Mouse (Mus musculus) neural tube, embryonic 11.5 days (tissue): ENCODE measurements around the gene Scn1b. TPM values are rescaled to one million over a fixed set of nuclear protein-coding genes. Genes with fewer than 3 reads are reported as not detected.
A peak's percentile ranks its signal among the peaks of the same experiment; 100 is the strongest.

Source experiments
- ATAC-seq: fragments of 200-750 bp; cut with Nextera tagmentation; 2 replicates; pipeline ENCODE4 v1.8.0; 2017; ENCODE audit warnings: moderate number of reproducible peaks, mild to moderate bottlenecking, moderate TSS enrichment, moderate library complexity; ENCODE audit not compliant: insufficient read depth, low FRiP score, low TSS enrichment
- DNase-seq: peaks from one replicate; pipeline ENCODE4 v3.0.0-alpha.2; 2015; ENCODE audit warnings: low spot score
- H3K27ac ChIP-seq: fragments of 300-500 bp; sonication (generic); 2 replicates; pipeline ENCODE4 v1.5.1; 2014; ENCODE audit warnings: low read depth, mild to moderate bottlenecking, low read length
- H3K27me3 ChIP-seq: fragments of 300-500 bp; sonication (generic); 2 replicates; pipeline ENCODE4 v1.6.1; 2014; ENCODE audit warnings: mild to moderate bottlenecking, low read length, mixed read lengths; ENCODE audit not compliant: control insufficient read depth, insufficient read depth
- H3K36me3 ChIP-seq: fragments of 300-500 bp; sonication (generic); 2 replicates; pipeline ENCODE4 v1.6.1; 2014; ENCODE audit warnings: mild to moderate bottlenecking, low read length, moderate library complexity, mixed read lengths; ENCODE audit not compliant: control insufficient read depth, insufficient read depth
- H3K4me1 ChIP-seq: fragments of 300-500 bp; sonication (generic); 2 replicates; pipeline ENCODE4 v1.6.1; 2014; ENCODE audit warnings: low read length, mixed read lengths; ENCODE audit not compliant: control insufficient read depth, insufficient read depth
- H3K4me2 ChIP-seq: fragments of 300-500 bp; sonication (generic); 2 replicates; pipeline ENCODE4 v1.6.1; 2014; ENCODE audit warnings: low read depth, mild to moderate bottlenecking, moderate library complexity
- H3K4me3 ChIP-seq: fragments of 300-500 bp; sonication (generic); 2 replicates; pipeline ENCODE4 v1.5.1; 2014; ENCODE audit warnings: low read depth, low read length
- H3K9ac ChIP-seq: fragments of 300-500 bp; sonication (generic); 2 replicates; pipeline ENCODE4 v1.6.1; 2014; ENCODE audit warnings: mild to moderate bottlenecking, low read length
- H3K9me3 ChIP-seq: fragments of 300-500 bp; sonication (generic); 2 replicates; pipeline ENCODE4 v1.6.1; 2016; ENCODE audit warnings: low read length; ENCODE audit not compliant: control insufficient read depth
- WGBS: fragments of 180-500 bp; shearing (Covaris S2); extraction: QIAGEN DNeasy Blood & Tissue Kit; methylation state at CpG from one replicate; pipeline ENCODE4 v1.1.7; 2014; 5-methylcytosine and 5-hydroxymethylcytosine counted together
- polyA plus RNA-seq: library from polyadenylated mRNA; unstranded; fragments of >200 nt; fragmentation: Nextera tagmentation; extraction: Ambion mirVana; gene quantifications from 2 replicates; pipeline ENCODE4 v1.2.1, GENCODE M21; 2014

Scn1b gene
- polyA plus RNA-seq, 1 experiment from 2014 or later: 0.94 TPM

- peak; percentile 31 for DNase-seq
- no peak overlapping the region for H3K4me2 ChIP-seq
- no peaks in the 10 kb centered on the region for H3K36me3 ChIP-seq
- 0 out of 2 replicates have a peak, but pooled peaks have one; percentile 27 for ATAC-seq
- H3K9me3 ChIP-seq: no peaks in the 10 kb centered on the region
- H3K9ac ChIP-seq: no peak overlapping the region
- H3K27ac ChIP-seq: no peak overlapping the region
- no peaks in the 10 kb centered on the region for H3K27me3 ChIP-seq
- H3K4me1 ChIP-seq: no peaks in the 10 kb centered on the region
- no peak overlapping the region for H3K4me3 ChIP-seq
- WGBS: 42% methylated on average over 12 of the region's 16 CpGs
Measured at GRCm38 (mm10) chr7:31116721-31117145, 10.1 kb downstream of the Scn1b start.

DNA sequence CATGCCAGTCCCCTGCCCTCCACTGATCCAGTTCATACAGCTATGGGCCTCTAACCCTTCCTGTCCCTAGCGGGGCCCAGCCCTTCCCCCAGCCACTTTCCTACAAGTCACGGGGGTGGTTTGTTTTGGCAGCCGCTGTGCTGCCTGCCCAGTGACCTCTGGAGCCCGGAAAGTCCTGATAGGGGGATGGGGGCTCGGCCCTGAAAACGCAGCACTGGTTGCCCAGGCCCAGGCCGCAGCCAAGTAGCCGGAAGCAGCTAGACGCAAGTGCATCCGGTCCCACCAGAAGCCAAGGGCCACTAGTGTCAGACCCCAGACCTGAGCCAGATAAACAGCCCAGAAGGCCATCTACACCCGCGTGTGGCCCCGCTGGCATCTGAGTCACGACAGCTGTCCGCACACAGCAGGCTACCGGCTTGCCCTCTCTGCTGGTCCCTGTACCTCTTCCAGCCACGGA is 11.2 kb downstream of the Scn1b start:
- Histone ChIP-seq H3K4me2 (no peak overlapping the region), H3K27me3 (no peaks in the 10 kb centered on the region), H3K9me3 (no peaks in the 10 kb centered on the region), H3K4me1 (no peaks in the 10 kb centered on the region), H3K9ac (no peak overlapping the region), H3K36me3 (no peaks in the 10 kb centered on the region), H3K4me3 (no peak overlapping the region), H3K27ac (no peak overlapping the region)
- no peak for ATAC-seq
- 24% methylated on average over 17 of the region's 17 CpGs for WGBS
- no peak for DNase-seq

GRCm38 (mm10) chr7:31115182-31115581 is 11.6 kb downstream of the Scn1b start, which contains the start of gene Hpn:
Gene Hpn, minus strand, starts transcription at chr7:31115290.
- H3K4me2 ChIP-seq: no peak within 1 kb of the TSS
- H3K4me3 ChIP-seq: no peak within 1 kb of the TSS
- 24% methylated on average over 13 of the region's 15 CpGs for WGBS
- H3K4me1 ChIP-seq: no peaks in the 10 kb centered on the region
- no peaks in the 10 kb centered on the region for H3K36me3 ChIP-seq
- H3K9me3 ChIP-seq: no peaks in the 10 kb centered on the region
- no peaks in the 10 kb centered on the region for H3K27me3 ChIP-seq
- no peak within 1 kb of the TSS for H3K9ac ChIP-seq
- DNase-seq (no peak), ATAC-seq (no peak)
- H3K27ac ChIP-seq: no peak within 1 kb of the TSS

DNA sequence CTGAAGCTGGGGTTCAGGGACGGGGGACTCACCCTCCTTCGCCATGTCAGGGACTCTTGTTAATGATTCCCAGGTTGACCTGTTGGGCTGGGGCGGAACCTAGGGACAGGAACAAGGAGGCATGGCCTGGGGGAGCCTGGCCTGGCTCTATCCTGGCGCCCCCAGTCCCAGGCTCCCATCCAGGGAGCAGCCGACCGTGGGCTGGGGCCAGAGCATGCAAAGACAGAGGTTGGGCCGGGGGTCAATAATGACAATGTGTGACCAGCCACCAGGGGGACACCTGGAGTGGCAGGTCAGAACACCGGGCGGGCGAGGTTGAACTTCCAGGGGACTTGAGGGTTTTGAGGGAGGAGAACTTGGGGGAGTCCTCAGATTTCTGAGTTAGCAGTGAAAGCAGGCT is 12.2 kb downstream of the Scn1b start:
- Histone ChIP-seq H3K4me1 (no peaks in the 10 kb centered on the region), H3K27me3 (no peaks in the 10 kb centered on the region), H3K9ac (no peak overlapping the region), H3K4me2 (no peak overlapping the region), H3K36me3 (no peaks in the 10 kb centered on the region), H3K27ac (no peak overlapping the region), H3K9me3 (no peaks in the 10 kb centered on the region), H3K4me3 (no peak overlapping the region)
- WGBS: 49% methylated on average over 10 of the region's 10 CpGs
- no peak for DNase-seq
- no peak for ATAC-seq

- H3K4me3 ChIP-seq: no peak overlapping the region
- ATAC-seq (no peak), DNase-seq (no peak)
- H3K4me1 ChIP-seq: no peaks in the 10 kb centered on the region
- no peaks in the 10 kb centered on the region for H3K9me3 ChIP-seq
- H3K36me3 ChIP-seq: no peaks in the 10 kb centered on the region
- no peaks in the 10 kb centered on the region for H3K27me3 ChIP-seq
- no peak overlapping the region for H3K27ac ChIP-seq
- H3K9ac ChIP-seq: no peak overlapping the region
- 77% methylated on average over 6 of the region's 6 CpGs for WGBS
- no peak overlapping the region for H3K4me2 ChIP-seq
Measured at GRCm38 (mm10) chr7:31113800-31114199, 13.0 kb downstream of the Scn1b start.

DNA sequence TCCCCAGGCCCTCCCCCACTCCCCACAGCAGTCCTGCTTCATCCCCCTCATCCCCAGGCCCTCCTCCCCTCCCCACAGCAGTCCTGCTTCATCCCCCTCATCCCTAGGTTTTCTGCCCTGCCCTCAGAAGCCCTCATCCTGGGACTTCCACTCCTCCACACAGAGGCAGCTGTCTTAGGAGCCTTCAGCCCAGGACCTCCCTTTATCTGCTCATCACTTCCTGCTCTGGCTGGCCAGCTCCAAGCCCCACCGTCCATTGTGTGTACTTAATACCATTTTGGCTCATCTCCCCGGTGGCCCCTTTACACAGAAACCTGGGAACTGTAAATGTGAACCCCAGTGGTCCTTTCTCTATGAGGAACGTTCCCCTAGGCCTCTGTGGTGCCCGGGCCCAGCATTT is 14.8 kb downstream of the Scn1b start:
- no peaks in the 10 kb centered on the region for H3K27me3 ChIP-seq
- ATAC-seq (no peak), DNase-seq (no peak)
- 66% methylated on average over 4 of the region's 4 CpGs for WGBS
- H3K27ac ChIP-seq: no peak overlapping the region
- H3K9me3 ChIP-seq: no peaks in the 10 kb centered on the region
- H3K4me1 ChIP-seq: no peaks in the 10 kb centered on the region
- no peak overlapping the region for H3K4me2 ChIP-seq
- no peaks in the 10 kb centered on the region for H3K36me3 ChIP-seq
- no peak overlapping the region for H3K9ac ChIP-seq
- no peak overlapping the region for H3K4me3 ChIP-seq

DNA sequence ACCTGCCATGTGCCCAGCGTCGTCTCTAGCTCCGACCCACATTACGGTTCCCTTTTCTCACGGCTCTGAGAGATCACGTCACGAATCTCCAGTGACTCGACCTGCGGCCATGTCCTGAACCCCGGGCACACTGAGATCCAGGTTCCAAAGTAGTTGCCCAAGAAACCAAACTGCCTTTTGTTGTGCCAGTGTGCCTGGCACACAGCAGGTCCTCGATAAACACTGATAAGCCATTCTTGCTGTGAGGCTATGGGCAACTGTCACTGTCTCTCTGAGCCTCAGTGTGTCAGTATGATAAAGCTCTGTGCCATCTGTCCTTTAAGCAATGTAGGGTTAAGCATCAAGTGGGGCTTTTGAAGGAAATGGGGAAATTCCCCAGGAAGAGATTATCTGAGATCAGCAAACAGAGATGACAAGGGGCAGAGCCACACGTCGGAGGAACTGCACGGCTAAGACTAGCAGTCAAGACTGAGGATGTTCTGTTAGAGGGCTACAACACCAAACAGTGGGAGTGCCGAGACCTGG is 15.9 kb downstream of the Scn1b start:
- H3K27me3 ChIP-seq: no peaks in the 10 kb centered on the region
- WGBS: 87% methylated on average over 15 of the region's 15 CpGs
- no peak overlapping the region for H3K4me2 ChIP-seq
- no peak overlapping the region for H3K9ac ChIP-seq
- no peak overlapping the region for H3K27ac ChIP-seq
- ATAC-seq (no peak), DNase-seq (no peak)
- no peaks in the 10 kb centered on the region for H3K4me1 ChIP-seq
- no peak overlapping the region for H3K4me3 ChIP-seq
- H3K9me3 ChIP-seq: no peaks in the 10 kb centered on the region
- H3K36me3 ChIP-seq: no peaks in the 10 kb centered on the region

DNA sequence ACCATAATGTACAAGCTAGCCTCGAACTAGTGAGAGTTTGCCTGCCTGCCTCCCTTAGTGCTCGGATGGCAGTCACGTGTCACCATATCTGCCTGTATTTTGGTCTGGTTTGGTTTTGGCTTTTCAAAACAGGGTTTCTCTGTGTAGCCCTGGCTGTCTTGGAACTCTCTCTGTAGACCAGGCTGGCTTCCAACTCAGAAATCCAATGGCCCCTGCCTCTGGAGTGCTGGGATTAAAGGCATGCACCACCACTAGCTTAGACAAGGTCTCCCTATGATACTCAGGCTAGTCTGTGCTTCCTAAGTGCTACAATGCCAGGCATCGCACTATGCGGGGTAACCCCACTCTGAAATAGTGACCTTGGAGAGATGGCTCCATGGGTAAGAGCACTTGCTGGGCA is 17.0 kb downstream of the Scn1b start:
- Histone ChIP-seq H3K4me1 (no peaks in the 10 kb centered on the region), H3K4me2 (no peak overlapping the region), H3K27me3 (no peaks in the 10 kb centered on the region), H3K4me3 (no peak overlapping the region), H3K36me3 (no peaks in the 10 kb centered on the region), H3K27ac (no peak overlapping the region), H3K9ac (no peak overlapping the region), H3K9me3 (no peaks in the 10 kb centered on the region)
- DNase-seq (no peak), ATAC-seq (no peak)
- WGBS: 85% methylated on average over 5 of the region's 5 CpGs

- Histone ChIP-seq H3K4me3 (no peak overlapping the region), H3K4me2 (no peak overlapping the region), H3K27me3 (no peaks in the 10 kb centered on the region), H3K4me1 (no peaks in the 10 kb centered on the region), H3K9me3 (no peaks in the 10 kb centered on the region), H3K36me3 (no peaks in the 10 kb centered on the region), H3K27ac (no peak overlapping the region), H3K9ac (no peak overlapping the region)
- 59% methylated on average over 6 of the region's 7 CpGs for WGBS
- ATAC-seq (no peak), DNase-seq (no peak)
Measured at GRCm38 (mm10) chr7:31109091-31109490, 17.7 kb downstream of the Scn1b start.
